Mouse (Mus musculus) small intestine, adult 2 months (tissue): ENCODE measurements around the gene Sln. TPM values are rescaled to one million over a fixed set of nuclear protein-coding genes. Genes with fewer than 3 reads are reported as not detected.

Experiments used
- H3K27ac ChIP-seq: fragments of 200-500 bp; 2 replicates; pipeline ENCODE4 v1.5.1; 2012; ENCODE audit warnings: low read depth, low read length, control low read depth, inconsistent platforms; ENCODE audit not compliant: insufficient read depth
- H3K27me3 ChIP-seq: fragments of 200-500 bp; 2 replicates; pipeline ENCODE4 v1.6.1; 2012; ENCODE audit warnings: mild to moderate bottlenecking, moderate library complexity, low read length, inconsistent platforms; ENCODE audit not compliant: control insufficient read depth, insufficient read depth
- H3K36me3 ChIP-seq: fragments of 200-500 bp; 2 replicates; pipeline ENCODE4 v1.6.1; 2012; ENCODE audit warnings: mild to moderate bottlenecking, low read length, control low read depth, inconsistent platforms; ENCODE audit not compliant: control insufficient read depth, insufficient read depth
- H3K4me1 ChIP-seq: fragments of 200-500 bp; 2 replicates; pipeline ENCODE4 v1.6.1; 2012; ENCODE audit warnings: low read length, inconsistent platforms, mixed read lengths; ENCODE audit not compliant: control insufficient read depth, insufficient read depth, insufficient read length
- H3K4me3 ChIP-seq: fragments of 200-500 bp; 2 replicates; pipeline ENCODE4 v1.5.1; 2012; ENCODE audit warnings: low read depth, mild to moderate bottlenecking, control low read depth, inconsistent platforms, low read length, moderate library complexity
- CTCF ChIP-seq: fragments of 200-500 bp; IDR thresholded peaks from 2 replicates; pipeline ENCODE4 v1.5.1; 2012; ENCODE audit warnings: low read depth, mild to moderate bottlenecking, control low read depth, inconsistent platforms, low read length, moderate library complexity, mixed read lengths; ENCODE audit not compliant: insufficient replicate concordance, insufficient read length; ENCODE audit errors: extremely low read depth
- POLR2A ChIP-seq: fragments of 200-500 bp; IDR thresholded peaks from 2 replicates; pipeline ENCODE4 v1.6.1; 2012; ENCODE audit warnings: low read depth, mild to moderate bottlenecking, control low read depth, inconsistent platforms, low read length, moderate library complexity
- WGBS: fragments of 180-500 bp; shearing (Covaris S2); methylation state at CpG from one replicate; pipeline ENCODE4 v1.1.7; 2018; 5-methylcytosine and 5-hydroxymethylcytosine counted together
- polyA plus RNA-seq: library from polyadenylated mRNA; depleted of rRNA; stranded (reverse); fragments of >200 nt; gene quantifications from 2 replicates; pipeline ENCODE4 v1.2.3, GENCODE M21; 2012

Sln gene
- polyA plus RNA-seq, 1 experiment: not detected

- H3K4me3 ChIP-seq: no peak overlapping the region
- WGBS: 17% methylated on average over 2 of the region's 2 CpGs
These were observed 20.1 kb upstream of the Sln start for GRCm38 (mm10) chr9:53829866-53830209.

GRCm38 (mm10) chr9:53835039-53835438, 14.9 kb upstream of the Sln start:
- no peaks in the 10 kb centered on the region for H3K27me3 ChIP-seq
- H3K36me3 ChIP-seq: no peaks in the 10 kb centered on the region
- no peak for TF ChIP-seq POLR2A
- TF ChIP-seq CTCF: no peak
- 53% methylated on average over 3 of the region's 3 CpGs for WGBS
- no peak overlapping the region for H3K27ac ChIP-seq
- no peak overlapping the region for H3K4me3 ChIP-seq
- no peaks in the 10 kb centered on the region for H3K4me1 ChIP-seq

More at GRCm38 (mm10) chr9:53829866-53830209, 20.1 kb upstream of the Sln start:
- Histone ChIP-seq H3K27me3 (no peaks in the 10 kb centered on the region), H3K36me3 (no peaks in the 10 kb centered on the region), H3K4me1 (no peaks in the 10 kb centered on the region; the same call in 1 of the 2 replicates), H3K27ac (no peak overlapping the region)
- TF ChIP-seq POLR2A (no peak), CTCF (no peak)

- 72% methylated on average over 4 of the region's 4 CpGs for WGBS
- Histone ChIP-seq H3K27ac (no peak overlapping the region), H3K4me1 (no peaks in the 10 kb centered on the region), H3K4me3 (no peak overlapping the region), H3K36me3 (no peaks in the 10 kb centered on the region), H3K27me3 (no peaks in the 10 kb centered on the region)
- no peak for TF ChIP-seq POLR2A
- no peak for TF ChIP-seq CTCF
These were observed 14.0 kb upstream of the Sln start for GRCm38 (mm10) chr9:53835976-53836375.

GRCm38 (mm10) chr9:53838816-53839215, 11.1 kb upstream of the Sln start:
- TF ChIP-seq CTCF: no peak
- TF ChIP-seq POLR2A: no peak
- no peaks in the 10 kb centered on the region for H3K27me3 ChIP-seq
- no peaks in the 10 kb centered on the region for H3K4me1 ChIP-seq
- WGBS: 66% methylated on average over 8 of the region's 8 CpGs
- H3K27ac ChIP-seq: no peak overlapping the region
- no peak overlapping the region for H3K4me3 ChIP-seq
- H3K36me3 ChIP-seq: no peaks in the 10 kb centered on the region

GRCm38 (mm10) chr9:53848548-53848947, 1.4 kb upstream of the Sln start:
- H3K36me3 ChIP-seq: no peaks in the 10 kb centered on the region
- H3K27ac ChIP-seq: no peak overlapping the region
- no peaks in the 10 kb centered on the region for H3K4me1 ChIP-seq
- WGBS: 78% methylated on average over 8 of the region's 8 CpGs
- TF ChIP-seq POLR2A (no peak), CTCF (no peak)
- H3K4me3 ChIP-seq: no peak overlapping the region
- no peaks in the 10 kb centered on the region for H3K27me3 ChIP-seq

GRCm38 (mm10) chr9:53852158-53852557, 2.2 kb downstream of the Sln start:
- TF ChIP-seq CTCF (no peak), POLR2A (no peak)
- no peaks in the 10 kb centered on the region for H3K36me3 ChIP-seq
- no peak overlapping the region for H3K27ac ChIP-seq
- no peak overlapping the region for H3K4me3 ChIP-seq
- H3K4me1 ChIP-seq: no peaks in the 10 kb centered on the region
- 72% methylated on average over 4 of the region's 4 CpGs for WGBS
- no peaks in the 10 kb centered on the region for H3K27me3 ChIP-seq

GRCm38 (mm10) chr9:53853672-53854071, 3.7 kb downstream of the Sln start:
- Histone ChIP-seq H3K27ac (no peak overlapping the region), H3K27me3 (no peaks in the 10 kb centered on the region), H3K4me1 (no peaks in the 10 kb centered on the region), H3K4me3 (no peak overlapping the region), H3K36me3 (no peaks in the 10 kb centered on the region)
- 69% methylated on average over 1 of the region's 1 CpGs for WGBS
- no peak for TF ChIP-seq POLR2A
- no peak for TF ChIP-seq CTCF

GRCm38 (mm10) chr9:53854525-53854924, 4.6 kb downstream of the Sln start:
- no peak for TF ChIP-seq POLR2A
- TF ChIP-seq CTCF: no peak
- WGBS: 73% methylated on average over 1 of the region's 1 CpGs
- no peak overlapping the region for H3K4me3 ChIP-seq

More at GRCm38 (mm10) chr9:53854525-53854924, 4.6 kb downstream of the Sln start:
- H3K36me3 ChIP-seq: no peaks in the 10 kb centered on the region
- no peaks in the 10 kb centered on the region for H3K27me3 ChIP-seq
- H3K27ac ChIP-seq: no peak overlapping the region
- H3K4me1 ChIP-seq: no peaks in the 10 kb centered on the region
